Mouse (Mus musculus) heart, postnatal 0 days (tissue): ENCODE measurements around the gene Lrfn3.

Experiments used
- CTCF ChIP-seq: IDR thresholded peaks from 2 replicates; pipeline ENCODE4 v1.5.1; 2016; ENCODE audit warnings: antibody characterized with exemption, control low read depth, low read depth
- EP300 ChIP-seq: IDR thresholded peaks from 2 replicates; pipeline ENCODE4 v1.6.1; 2016; ENCODE audit warnings: antibody characterized with exemption, low read depth

GRCm38 (mm10) chr7:30323795-30324194, 38.8 kb downstream of the Lrfn3 start, which contains the start of gene Sdhaf1:
- TF ChIP-seq CTCF (no peak), EP300 (no peak)
